Mouse (Mus musculus): ENCODE measurements at regions not wholly inside any gene's neighbourhood (a gene's known extent, or its start where the extent isn't known, plus 50 kb on each side); places are given as distances from the start of the nearest gene placed in this dataset.

DNA sequence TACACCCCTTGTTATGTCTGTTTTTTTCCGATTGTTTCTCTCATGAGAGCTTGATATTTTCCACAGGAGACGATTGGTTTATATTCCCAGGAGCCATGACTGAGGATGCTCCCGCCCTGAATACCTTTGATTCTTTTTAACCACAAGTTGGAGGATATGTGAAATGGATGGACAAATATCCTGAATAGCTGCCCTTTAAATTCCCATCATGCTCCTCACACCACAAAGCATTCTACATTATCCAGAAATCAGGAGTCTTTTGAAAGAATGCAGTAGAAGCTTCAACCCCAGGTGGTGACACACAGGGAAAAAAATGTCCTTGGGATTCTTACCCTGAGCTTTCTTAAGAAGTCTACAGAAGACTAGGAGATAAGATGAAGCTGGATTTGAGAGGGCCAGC is 727.9 kb downstream of the Inhba start:
- intact Hi-C loops (cut with DNase I), result no loop called here

DNA sequence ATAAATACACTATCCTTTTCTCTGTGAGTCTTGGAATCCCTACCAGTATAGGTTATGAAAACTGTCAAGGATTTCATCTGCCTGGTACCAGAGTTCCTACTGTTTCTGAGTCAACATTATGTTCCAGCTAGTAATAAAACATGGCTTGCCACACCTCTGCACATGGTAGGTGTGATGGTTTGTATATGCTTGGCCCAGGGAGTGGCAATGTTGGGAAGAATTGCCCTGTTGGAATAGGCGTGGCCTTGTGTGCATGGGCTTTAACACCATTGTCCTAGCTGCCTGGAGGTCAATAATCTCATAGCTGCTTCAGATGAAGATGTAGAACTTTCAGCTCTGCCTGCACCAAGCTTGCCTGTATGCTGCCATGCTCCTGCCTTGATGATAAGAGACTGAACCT is 732.6 kb downstream of the Inhba start:
- intact Hi-C loops (cut with DNase I), result no loop called here

More for the DNA sequence above, 727.9 kb downstream of the Inhba start:
- DNase-seq, result no peak

DNA sequence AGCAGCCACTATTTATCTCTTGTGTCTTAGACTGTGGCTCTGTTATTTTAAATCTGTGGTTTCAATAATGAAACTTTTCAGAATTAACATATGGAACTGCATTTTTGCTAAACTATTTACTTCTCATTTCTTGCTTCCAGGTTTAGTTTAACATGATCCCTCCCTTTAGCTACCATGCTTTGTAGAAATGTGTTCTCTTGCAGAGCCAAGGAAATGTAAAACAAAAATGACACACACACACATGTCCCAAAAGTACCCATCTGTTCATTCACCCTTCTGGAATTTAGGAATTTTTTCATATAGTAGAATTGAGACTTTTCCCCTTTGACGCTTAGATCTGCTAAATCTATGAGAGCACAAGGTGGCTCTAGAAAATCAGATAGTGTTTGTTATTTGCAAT is 734.0 kb downstream of the Inhba start:
- intact Hi-C loops (cut with DNase I), result no loop called here
- no peak for DNase-seq

More for the DNA sequence above, 732.6 kb downstream of the Inhba start:
- DNase-seq, result no peak

DNA sequence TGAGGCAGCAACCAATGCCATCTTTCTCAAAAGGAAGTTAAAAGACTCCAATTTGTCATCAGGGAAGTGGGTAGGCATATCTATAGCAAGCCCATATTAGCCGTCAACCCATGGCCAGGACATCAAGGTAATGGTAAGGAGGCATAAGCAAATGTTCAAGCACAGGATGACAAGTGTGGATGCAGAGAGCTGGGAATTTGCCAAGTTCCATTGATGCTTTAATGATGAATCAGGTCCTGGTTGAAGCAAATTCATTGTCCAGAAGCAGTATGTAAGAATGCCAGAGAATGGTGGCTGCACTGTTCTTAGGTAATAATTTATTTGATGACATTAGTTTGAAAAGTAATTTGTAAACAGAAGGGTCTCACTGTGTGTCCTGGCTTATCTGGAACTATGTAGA is 734.8 kb downstream of the Inhba start:
- intact Hi-C loops (cut with DNase I), result no loop called here
- no peak for DNase-seq

DNA sequence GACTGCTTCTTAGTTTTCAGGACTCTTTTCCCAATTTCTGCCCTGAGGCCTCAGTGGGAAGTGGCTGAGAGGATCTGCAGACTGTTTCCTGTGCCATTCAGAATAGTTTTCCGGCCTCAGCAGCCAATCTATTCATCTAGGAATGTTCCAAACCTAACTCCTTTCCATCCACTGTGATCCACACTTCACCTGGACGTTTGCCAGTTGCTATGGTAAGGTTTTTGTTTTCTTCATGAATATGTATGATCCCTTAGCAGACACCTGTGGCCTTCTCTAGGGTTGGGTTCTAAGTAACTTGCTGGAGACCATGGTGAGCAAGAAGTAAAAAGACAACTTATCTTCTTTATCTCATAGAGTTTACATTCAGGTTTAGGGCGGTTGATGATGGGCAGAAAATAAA is 744.6 kb downstream of the Inhba start:
- intact Hi-C loops (cut with DNase I), result no loop called here
- DNase-seq, result no peak

DNA sequence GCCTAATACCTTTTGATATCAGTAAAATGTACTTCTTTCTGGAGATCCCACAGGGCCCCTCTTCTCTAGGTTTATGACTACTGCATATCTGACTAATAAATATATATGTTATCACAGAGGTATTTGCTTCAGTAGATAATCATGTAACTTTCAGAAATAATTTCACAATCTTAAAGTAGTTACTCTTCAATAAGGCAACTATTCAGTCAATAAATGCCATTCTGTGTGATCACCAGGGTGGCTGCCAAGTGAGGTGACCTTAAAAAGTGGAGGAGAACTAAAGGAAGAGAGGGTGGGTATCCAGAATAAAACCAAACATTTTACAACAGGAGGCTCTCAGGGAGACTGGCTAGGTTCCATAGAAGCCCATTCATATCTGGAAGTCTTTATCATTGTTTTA is 748.4 kb downstream of the Inhba start:
- DNase-seq, result no peak
- intact Hi-C loops (cut with DNase I), result loop anchor here (5.0 kb wide), 2 partner anchors 633 to 738 kb away; no protein-coding TSS in a partner anchor

DNA sequence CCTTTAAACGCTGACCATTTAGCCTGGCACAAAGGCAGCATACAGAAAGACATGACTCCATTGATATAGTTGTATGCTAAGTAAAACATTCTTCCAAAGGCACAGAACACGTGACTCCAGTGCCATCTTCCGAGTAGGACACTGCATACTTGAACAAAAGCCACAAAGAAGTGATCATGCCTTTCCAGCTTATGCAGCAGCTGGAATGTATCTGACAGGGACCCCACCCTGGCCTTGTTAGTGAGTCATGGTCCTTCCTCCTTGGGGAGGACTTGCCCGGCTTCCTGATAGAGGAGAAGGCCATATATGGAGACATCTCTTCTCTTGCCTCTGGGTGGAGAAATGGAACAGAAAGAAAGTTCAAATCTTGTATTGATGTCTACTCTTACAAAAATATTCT is 749.8 kb downstream of the Inhba start:
- intact Hi-C loops (cut with DNase I), result loop anchor here (5.0 kb wide), 2 partner anchors 634 to 739 kb away; no protein-coding TSS in a partner anchor
- DNase-seq, result no peak

DNA sequence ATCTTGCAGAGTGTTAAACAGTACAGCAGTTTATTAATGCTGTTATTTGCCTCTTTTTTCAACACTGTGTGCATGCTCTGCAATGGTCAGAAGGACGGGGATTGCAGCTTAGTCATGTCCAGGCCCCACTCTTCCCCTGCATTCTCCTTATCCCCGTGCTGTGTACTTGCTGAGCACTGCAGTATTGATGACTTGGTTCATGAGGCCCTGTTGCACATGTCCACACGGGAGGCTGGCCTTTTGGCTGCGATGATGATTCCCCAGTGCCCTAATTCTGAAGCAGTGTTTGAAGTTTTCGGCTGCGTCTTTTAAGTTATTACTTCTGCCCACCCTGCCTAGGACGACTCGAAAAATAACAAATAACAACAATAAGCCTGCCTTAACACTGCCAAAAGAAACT is 750.7 kb downstream of the Inhba start:
- intact Hi-C loops (cut with DNase I), result loop anchor here (5.0 kb wide), 2 partner anchors 635 to 740 kb away; no protein-coding TSS in a partner anchor
- DNase-seq, result no peak

DNA sequence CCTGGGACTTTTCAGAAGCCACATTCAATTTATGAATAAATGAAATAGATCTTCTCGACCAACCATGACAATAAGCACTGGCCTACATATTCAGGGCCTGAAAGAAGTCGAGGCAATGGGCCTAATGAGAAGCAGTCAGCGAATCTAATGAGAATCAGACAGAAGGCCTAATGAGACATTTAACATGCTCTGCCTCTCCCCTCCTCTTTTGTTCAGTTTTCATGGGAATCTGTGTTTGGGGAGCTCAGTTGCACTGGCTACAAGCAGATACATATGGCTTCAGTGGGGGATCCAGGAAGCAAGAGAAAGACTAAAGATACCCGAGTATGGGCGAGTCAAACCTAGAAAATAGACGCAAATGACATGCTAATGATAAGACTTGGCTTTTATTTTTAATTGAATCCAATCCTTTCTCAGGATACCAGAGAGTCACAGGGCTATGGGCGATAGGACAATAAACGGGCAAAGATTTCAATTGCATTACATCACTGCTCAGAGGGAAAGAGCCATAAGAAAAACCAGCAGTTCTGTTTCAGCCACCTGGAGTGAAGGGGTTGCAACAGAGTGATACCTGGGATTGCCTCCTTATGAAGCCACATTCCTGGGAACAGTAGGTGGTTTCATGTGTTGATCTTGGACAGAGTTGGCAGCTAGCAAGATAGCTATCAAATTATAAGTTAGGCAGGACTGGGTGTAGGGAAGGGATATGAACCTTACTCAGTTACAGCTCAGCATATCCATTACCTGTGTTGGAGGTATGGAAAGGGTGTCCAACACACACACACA is 751.3 kb downstream of the Inhba start:
- no peak for DNase-seq
- intact Hi-C loops (cut with DNase I), result loop anchor here (5.0 kb wide), 2 partner anchors 636 to 741 kb away; no protein-coding TSS in a partner anchor

DNA sequence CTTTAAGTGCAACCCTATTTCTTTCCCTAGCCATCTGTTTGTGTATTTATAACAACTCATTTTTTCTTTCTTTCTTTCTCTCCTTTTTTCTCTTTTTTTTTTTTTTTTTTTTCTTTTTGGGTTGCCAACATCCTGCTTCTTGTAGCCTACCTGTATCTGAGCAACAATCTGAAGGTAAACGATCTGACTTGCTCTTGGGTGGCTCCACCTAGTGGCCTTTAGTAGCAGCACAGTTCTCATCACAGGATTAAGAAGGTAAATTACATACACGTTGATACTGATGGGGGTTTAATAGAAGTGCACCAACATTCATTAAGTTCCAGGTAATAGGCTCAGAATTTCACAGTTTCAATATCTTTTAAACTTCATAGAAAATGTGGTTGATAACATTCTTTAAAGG is 752.1 kb downstream of the Inhba start:
- intact Hi-C loops (cut with DNase I), result loop anchor here (5.0 kb wide), 2 partner anchors 636 to 741 kb away; no protein-coding TSS in a partner anchor
- DNase-seq, result peak; percentile 45

DNA sequence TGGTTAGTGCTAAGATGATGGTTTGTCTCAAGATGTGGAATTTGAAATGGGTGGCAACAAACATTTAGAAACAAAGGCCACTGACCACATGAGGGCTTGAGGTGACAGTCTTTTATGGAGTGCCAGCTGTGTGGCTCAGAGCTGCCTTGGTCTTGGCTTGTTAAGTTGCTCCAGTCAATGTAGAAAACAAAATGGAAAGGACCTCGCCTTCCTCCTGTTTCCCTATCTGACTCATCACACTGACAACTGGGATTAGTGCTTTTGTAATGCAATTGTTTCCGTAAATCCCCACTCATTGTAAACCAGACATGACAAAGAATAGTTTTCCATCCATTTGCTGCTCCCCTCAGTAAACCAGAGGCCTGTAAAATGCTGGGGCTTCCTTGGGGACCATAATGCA is 757.8 kb downstream of the Inhba start:
- intact Hi-C loops (cut with DNase I), result loop anchor here (5.0 kb wide), 1 partner anchor 663 kb away; no protein-coding TSS in a partner anchor
- no peak for DNase-seq

DNA sequence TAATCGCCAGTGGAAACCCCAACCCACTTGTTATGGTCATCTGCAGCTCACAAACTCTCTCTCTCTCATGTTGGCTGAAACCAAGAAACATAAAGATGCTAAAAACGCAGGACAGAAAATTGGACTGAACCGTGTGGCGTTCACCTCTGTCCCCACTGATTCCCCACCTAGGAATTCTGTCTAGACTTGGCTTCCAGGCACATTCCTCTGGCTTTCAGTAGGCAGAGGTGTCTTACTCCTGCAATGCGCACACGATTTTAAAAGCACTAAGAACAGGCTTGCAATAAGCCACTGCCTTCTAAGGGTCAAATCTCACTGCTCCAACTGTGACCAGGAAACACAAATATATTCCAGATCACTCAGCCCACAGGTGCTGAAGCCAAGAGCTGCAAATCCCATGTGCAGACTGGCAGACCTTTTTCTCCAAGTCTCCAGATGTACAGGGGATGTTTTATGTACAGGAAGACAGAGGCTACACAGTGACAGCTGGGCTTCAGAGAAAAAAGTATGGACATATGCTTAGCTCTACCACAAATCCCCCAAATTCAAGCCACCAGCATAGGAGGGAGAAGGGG is 758.3 kb downstream of the Inhba start:
- no peak for DNase-seq
- intact Hi-C loops (cut with DNase I), result loop anchor here (5.0 kb wide), 1 partner anchor 662 kb away; no protein-coding TSS in a partner anchor

DNA sequence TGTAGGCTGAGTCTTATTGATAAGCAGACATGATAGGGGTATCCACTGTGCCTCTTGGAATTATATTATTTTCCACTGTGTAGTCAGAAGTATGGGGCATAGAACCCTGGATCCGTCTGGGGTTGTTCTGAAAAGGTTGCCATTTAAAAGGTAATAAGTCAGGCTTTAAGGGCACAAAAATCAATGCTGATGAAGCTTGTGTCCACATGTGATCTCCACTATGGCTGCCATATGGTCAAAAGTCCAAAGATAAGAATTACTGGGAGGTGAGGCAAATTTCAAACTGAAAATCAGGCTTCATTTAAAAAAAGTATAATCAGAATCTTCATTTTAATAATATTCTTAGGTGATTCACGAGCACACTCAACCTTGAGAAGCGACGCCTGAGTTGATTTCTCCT is 760.2 kb downstream of the Inhba start:
- intact Hi-C loops (cut with DNase I), result no loop called here
- DNase-seq, result no peak

DNA sequence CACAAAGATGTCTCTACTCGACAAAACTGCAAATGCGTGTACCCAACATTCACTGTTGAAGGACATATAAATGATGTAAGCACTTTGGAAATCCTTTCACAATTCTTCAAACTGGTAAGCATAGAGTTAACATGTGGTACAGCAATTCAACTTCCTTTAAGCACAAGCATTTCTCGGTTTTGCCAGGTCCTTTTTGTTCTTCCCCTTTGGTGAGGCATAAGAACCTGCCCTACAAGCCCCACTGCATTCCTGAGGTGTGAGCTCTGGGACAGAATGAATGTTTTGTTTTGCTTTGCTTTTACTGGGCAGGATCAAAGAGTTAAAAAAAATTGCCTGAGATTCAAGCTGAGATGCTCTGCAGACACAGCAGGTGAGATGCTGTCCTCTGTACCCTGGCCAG is 793.9 kb downstream of the Inhba start:
- DNase-seq, result peak; percentile 38
- intact Hi-C loops (cut with DNase I), result no loop called here
